Mouse (Mus musculus) hindbrain, embryonic 13.5 days (tissue): ENCODE results near the gene Polr3e. TPM values are rescaled to one million over a fixed set of nuclear protein-coding genes. Genes with fewer than 3 reads are reported as not detected.
"Not testable (repeated sequence)": the region's sequence is repeated elsewhere in the genome, so short reads cannot be mapped to it uniquely, and the experiment has no call there.

Experiments used
- ATAC-seq: fragments of 200-750 bp; cut with Nextera tagmentation; 2 replicates; pipeline ENCODE4 v1.8.0; 2017; ENCODE audit warnings: moderate TSS enrichment; ENCODE audit not compliant: low FRiP score
- H3K27ac ChIP-seq: fragments of 300-500 bp; sonication (generic); 2 replicates; pipeline ENCODE4 v1.5.1; 2015; ENCODE audit warnings: inconsistent platforms, mild to moderate bottlenecking, moderate library complexity
- H3K27me3 ChIP-seq: fragments of 300-500 bp; sonication (generic); 2 replicates; pipeline ENCODE4 v1.6.1; 2015; ENCODE audit warnings: mild to moderate bottlenecking, inconsistent platforms
- H3K36me3 ChIP-seq: fragments of 300-500 bp; sonication (generic); 2 replicates; pipeline ENCODE4 v1.6.1; 2015; ENCODE audit warnings: mild to moderate bottlenecking, inconsistent platforms
- H3K4me1 ChIP-seq: fragments of 300-500 bp; sonication (generic); replicated peaks from 2 replicates; pipeline ENCODE4 v1.6.1; 2015; ENCODE audit warnings: inconsistent platforms
- H3K4me2 ChIP-seq: fragments of 300-500 bp; sonication (generic); 2 replicates; pipeline ENCODE4 v1.6.1; 2015; ENCODE audit warnings: inconsistent platforms, mild to moderate bottlenecking, moderate library complexity
- H3K4me3 ChIP-seq: fragments of 300-500 bp; sonication (generic); 2 replicates; pipeline ENCODE4 v1.5.1; 2015; ENCODE audit warnings: mild to moderate bottlenecking, inconsistent platforms
- H3K9ac ChIP-seq: fragments of 300-500 bp; sonication (generic); 2 replicates; pipeline ENCODE4 v1.6.1; 2015; ENCODE audit warnings: mild to moderate bottlenecking, inconsistent platforms
- H3K9me3 ChIP-seq: fragments of 300-500 bp; sonication (generic); 2 replicates; pipeline ENCODE4 v1.6.1; 2016; ENCODE audit warnings: inconsistent platforms
- WGBS: fragments of 180-500 bp; shearing (Covaris S2); methylation state at CpG from one replicate; pipeline ENCODE4 v1.1.7; 2015; 5-methylcytosine and 5-hydroxymethylcytosine counted together
- polyA plus RNA-seq: library from polyadenylated mRNA; unstranded; fragments of >200 nt; fragmentation: Nextera tagmentation; extraction: Ambion mirVana; gene quantifications from 2 replicates; pipeline ENCODE4 v1.2.1, GENCODE M21; 2015

Polr3e gene
- polyA plus RNA-seq, 1 experiment from 2014 or later: 23.1 TPM

GRCm38 (mm10) chr7:120882674-120883073 lies 34.9 kb upstream of the Polr3e start:
- no peak for ATAC-seq
- no peak overlapping the region for H3K4me3 ChIP-seq
- H3K27me3 ChIP-seq: no peaks in the 10 kb centered on the region
- no peak overlapping the region for H3K4me2 ChIP-seq
- H3K27ac ChIP-seq: no peak overlapping the region
- no peaks in the 10 kb centered on the region for H3K4me1 ChIP-seq
- peaks cover 68% of the 10 kb centered on the region for H3K36me3 ChIP-seq
- WGBS: 89% methylated on average over 4 of the region's 4 CpGs
- no peaks in the 10 kb centered on the region for H3K9me3 ChIP-seq
- H3K9ac ChIP-seq: no peak overlapping the region

GRCm38 (mm10) chr7:120883523-120884290 lies 33.8 kb upstream of the Polr3e start:
- H3K9ac ChIP-seq: no peak overlapping the region
- H3K27ac ChIP-seq: no peak overlapping the region
- peaks cover 69% of the 10 kb centered on the region for H3K36me3 ChIP-seq
- H3K9me3 ChIP-seq: no peaks in the 10 kb centered on the region
- H3K4me3 ChIP-seq: no peak overlapping the region
- WGBS: 88% methylated on average over 4 of the region's 4 CpGs
- ATAC-seq: no peak
- H3K27me3 ChIP-seq: no peaks in the 10 kb centered on the region
- no peaks in the 10 kb centered on the region for H3K4me1 ChIP-seq
- H3K4me2 ChIP-seq: no peak overlapping the region

DNA sequence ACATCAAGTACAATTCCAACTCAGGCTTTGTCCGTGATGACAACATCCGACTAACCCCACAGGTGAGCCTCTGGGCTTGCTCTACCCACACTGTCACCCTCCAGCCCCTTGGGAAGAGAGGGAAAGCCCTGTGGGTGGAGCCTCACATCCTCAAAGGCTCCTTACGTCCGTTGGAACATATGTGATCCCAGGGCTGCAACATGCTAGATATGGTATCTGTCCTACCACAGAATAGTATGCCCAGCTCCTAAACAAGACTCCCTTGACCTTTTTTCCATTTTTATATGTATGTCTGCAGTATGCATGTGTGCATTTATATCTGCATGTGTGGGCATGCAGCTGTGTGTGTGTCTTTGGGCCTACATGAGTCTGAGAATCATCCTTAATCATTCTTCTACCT lies 32.8 kb upstream of the Polr3e start:
- Histone ChIP-seq H3K27ac (no peak overlapping the region), H3K4me2 (no peak overlapping the region), H3K9me3 (no peaks in the 10 kb centered on the region), H3K36me3 (peaks cover 75% of the 10 kb centered on the region), H3K4me3 (no peak overlapping the region), H3K27me3 (no peaks in the 10 kb centered on the region), H3K4me1 (no peaks in the 10 kb centered on the region), H3K9ac (no peak overlapping the region)
- 97% methylated on average over 4 of the region's 4 CpGs for WGBS
- ATAC-seq: no peak

DNA sequence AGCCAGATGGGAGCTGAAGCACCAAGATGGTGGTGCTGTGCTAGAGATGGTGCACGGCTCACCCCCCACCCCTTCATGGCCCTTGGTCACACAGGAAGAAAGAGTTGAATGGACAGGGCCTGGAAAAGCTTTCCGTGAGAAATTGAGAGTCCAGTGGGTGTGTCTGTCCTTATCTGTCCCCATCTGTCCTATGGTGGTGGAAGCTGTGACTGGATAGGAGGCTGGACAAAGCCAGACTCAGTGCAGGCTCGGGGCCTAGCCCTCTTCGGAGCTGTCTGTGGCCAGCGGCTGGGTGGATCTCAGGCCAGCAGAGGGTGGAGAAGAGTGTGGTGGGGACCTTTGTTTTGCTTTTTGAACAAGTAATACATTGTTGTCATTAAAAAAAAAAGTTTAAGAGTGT lies 24.4 kb upstream of the Polr3e start:
- WGBS: 81% methylated on average over 5 of the region's 5 CpGs
- H3K36me3 ChIP-seq: peaks cover 50% of the 10 kb centered on the region

DNA sequence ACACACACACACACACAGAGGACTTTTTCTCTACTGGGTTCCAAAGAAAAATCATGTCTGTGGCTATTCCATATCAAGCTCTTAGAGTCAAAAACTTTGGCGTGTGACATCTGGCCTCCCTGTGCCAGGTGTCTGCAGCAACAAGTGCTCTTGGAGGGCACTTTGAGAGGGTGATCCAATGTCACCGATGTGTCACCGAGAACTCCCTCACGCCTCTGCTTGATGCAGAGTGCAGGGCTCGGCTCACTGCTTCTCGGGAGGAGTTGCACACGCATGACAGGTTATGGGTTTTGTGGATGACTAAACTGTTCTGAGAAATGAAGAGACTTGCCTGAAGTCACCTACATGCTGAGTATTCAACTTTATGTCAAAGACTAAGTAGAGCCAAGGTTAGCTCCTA lies 20.5 kb upstream of the Polr3e start:
- no peak overlapping the region for H3K4me3 ChIP-seq
- no peak overlapping the region for H3K4me2 ChIP-seq
- H3K9ac ChIP-seq: no peak overlapping the region
- no peak for ATAC-seq
- no peaks in the 10 kb centered on the region for H3K9me3 ChIP-seq
- WGBS: 95% methylated on average over 7 of the region's 7 CpGs
- H3K36me3 ChIP-seq: peaks cover 42% of the 10 kb centered on the region
- 0 out of 2 replicates have a peak, but pooled peaks cover 4% of the 10 kb centered on the region for H3K4me1 ChIP-seq
- no peaks in the 10 kb centered on the region for H3K27me3 ChIP-seq
- no peak overlapping the region for H3K27ac ChIP-seq

More for the DNA sequence above, 24.4 kb upstream of the Polr3e start:
- Histone ChIP-seq H3K4me2 (no peak overlapping the region), H3K4me3 (no peak overlapping the region), H3K27me3 (no peaks in the 10 kb centered on the region), H3K4me1 (no peaks in the 10 kb centered on the region), H3K9me3 (no peaks in the 10 kb centered on the region), H3K27ac (no peak overlapping the region), H3K9ac (no peak overlapping the region)
- ATAC-seq: no peak

DNA sequence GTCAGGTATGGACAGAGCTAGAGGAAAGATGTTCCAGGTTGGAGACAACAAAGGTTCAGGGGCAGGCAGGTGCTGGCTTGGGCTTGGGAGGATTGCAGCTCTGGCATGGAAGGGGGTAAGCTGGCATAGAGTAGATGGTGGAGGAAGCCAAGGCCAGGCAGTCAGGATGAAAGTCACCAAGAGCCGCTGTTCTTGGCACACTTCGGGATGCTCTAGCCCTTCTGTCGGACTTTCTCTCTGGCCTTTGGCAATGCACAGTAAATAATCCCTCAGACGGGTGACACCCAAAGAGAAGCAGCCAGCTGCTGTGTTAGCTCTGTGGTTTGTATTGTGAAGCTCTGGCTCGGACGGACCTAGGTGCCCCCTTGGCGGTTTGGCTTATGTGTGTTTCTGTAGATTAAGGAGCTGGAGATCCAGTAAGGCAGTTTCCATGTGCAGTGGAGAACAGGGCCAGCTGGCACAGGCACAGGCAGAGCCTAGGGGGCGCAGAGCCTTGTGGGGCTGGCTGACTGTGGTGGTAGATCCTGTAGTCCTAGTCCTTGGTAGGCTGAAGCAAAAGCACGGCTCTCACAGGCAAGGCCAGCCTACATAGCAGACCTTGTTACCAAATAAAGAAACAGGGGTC lies 19.7 kb upstream of the Polr3e start:
- Histone ChIP-seq H3K4me1 (peaks cover 6% of the 10 kb centered on the region), H3K9ac (no peak overlapping the region), H3K4me3 (no peak overlapping the region), H3K27me3 (no peaks in the 10 kb centered on the region), H3K4me2 (no peak overlapping the region), H3K36me3 (peaks cover 39% of the 10 kb centered on the region), H3K27ac (no peak overlapping the region), H3K9me3 (no peaks in the 10 kb centered on the region)
- 91% methylated on average over 9 of the region's 9 CpGs for WGBS
- ATAC-seq: no peak

DNA sequence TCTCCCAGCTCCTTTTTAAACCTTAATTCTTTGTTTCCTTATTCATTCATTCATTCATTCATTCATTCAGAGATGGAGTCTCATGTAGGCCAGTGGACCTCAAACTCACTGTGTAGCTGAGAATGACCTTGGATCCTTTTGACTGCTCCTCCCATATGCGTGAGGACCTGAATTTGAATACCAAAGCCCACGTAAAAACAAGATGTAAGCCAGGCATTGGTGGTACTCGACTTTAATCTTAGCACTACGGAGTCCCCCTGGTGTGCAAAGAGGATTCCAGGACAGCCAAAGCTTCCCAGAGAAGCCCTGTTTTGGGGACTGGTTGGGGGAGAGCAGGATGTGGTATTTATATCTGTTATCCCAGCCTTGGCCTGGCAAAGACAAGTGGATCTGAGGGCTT lies 17.4 kb upstream of the Polr3e start:
- no peaks in the 10 kb centered on the region for H3K27me3 ChIP-seq
- no peak for ATAC-seq
- H3K27ac ChIP-seq: no peak overlapping the region
- H3K4me3 ChIP-seq: no peak overlapping the region
- H3K4me1 ChIP-seq: peaks cover 11% of the 10 kb centered on the region
- WGBS: 59% methylated on average over 4 of the region's 4 CpGs
- H3K9me3 ChIP-seq: no peaks in the 10 kb centered on the region
- H3K9ac ChIP-seq: no peak overlapping the region
- H3K4me2 ChIP-seq: no peak overlapping the region
- H3K36me3 ChIP-seq: peaks cover 28% of the 10 kb centered on the region

DNA sequence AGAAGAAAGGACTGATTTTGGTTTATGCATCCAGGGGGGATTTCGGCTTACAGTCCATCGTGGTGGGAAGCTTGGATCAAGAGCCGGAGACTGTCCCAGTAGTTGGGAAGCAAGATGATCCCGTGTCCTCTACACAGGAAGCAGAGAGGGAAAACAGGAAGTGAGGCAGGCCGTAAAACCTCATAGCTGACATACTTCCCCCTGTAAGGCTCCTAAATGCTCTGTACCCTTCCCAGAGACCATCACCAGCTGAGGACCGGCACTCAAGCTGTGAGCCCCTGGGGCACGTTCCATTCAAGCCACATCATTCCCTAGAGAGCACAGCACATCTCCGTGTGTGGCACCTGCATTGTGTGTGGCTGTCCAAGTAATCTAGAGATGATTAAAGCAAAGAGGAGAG lies 15.8 kb upstream of the Polr3e start:
- WGBS: 47% methylated on average over 8 of the region's 8 CpGs
- Histone ChIP-seq H3K27me3 (no peaks in the 10 kb centered on the region), H3K4me3 (no peak overlapping the region), H3K9me3 (no peaks in the 10 kb centered on the region), H3K36me3 (peaks cover 23% of the 10 kb centered on the region), H3K4me2 (no peak overlapping the region), H3K27ac (no peak overlapping the region), H3K9ac (no peak overlapping the region), H3K4me1 (peaks cover 11% of the 10 kb centered on the region)
- ATAC-seq: no peak

- Histone ChIP-seq H3K27me3 (no peaks in the 10 kb centered on the region), H3K4me1 (peaks cover 11% of the 10 kb centered on the region), H3K36me3 (peaks cover 23% of the 10 kb centered on the region), H3K27ac (no peak overlapping the region), H3K4me3 (no peak overlapping the region), H3K9me3 (no peaks in the 10 kb centered on the region), H3K4me2 (no peak overlapping the region), H3K9ac (no peak overlapping the region)
- no peak for ATAC-seq
- 35% methylated on average over 3 of the region's 3 CpGs for WGBS
Measured at GRCm38 (mm10) chr7:120902931-120903330, 14.6 kb upstream of the Polr3e start.

GRCm38 (mm10) chr7:120910172-120910571 lies 7.4 kb upstream of the Polr3e start:
- not testable (repeated sequence) for H3K4me2 ChIP-seq, H3K4me1 ChIP-seq, H3K9ac ChIP-seq, H3K4me3 ChIP-seq, ATAC-seq, H3K27ac ChIP-seq, H3K9me3 ChIP-seq, H3K27me3 ChIP-seq, H3K36me3 ChIP-seq
- WGBS: 72% methylated on average over 3 of the region's 3 CpGs

DNA sequence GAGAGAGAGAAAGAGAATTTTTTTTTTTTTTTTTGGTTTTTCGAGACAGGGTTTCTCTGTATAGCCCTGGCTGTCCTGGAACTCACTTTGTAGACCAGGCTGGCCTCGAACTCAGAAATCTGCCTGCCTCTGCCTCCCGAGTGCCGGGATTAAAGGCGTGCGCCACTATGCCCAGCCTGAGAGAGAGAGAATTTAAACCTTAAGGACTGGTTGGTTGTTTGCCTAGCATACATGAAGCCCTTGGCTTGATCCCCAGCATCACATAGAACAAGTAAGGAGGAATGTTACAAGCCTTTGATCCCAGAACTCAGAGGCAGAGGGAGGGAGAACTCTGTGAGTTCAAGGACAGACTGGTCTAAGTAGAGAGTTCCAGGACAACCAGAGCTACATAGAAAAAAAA lies 6.3 kb upstream of the Polr3e start:
- ATAC-seq, H3K36me3 ChIP-seq: not testable (repeated sequence)
- 91% methylated on average over 6 of the region's 6 CpGs for WGBS

GRCm38 (mm10) chr7:120913332-120913731 lies 4.2 kb upstream of the Polr3e start:
- Histone ChIP-seq H3K4me1 (0 out of 2 replicates have a peak, but pooled peaks cover under 1% of the 10 kb centered on the region), H3K27ac (no peak overlapping the region), H3K36me3 (no peaks in the 10 kb centered on the region), H3K27me3 (no peaks in the 10 kb centered on the region), H3K4me3 (no peak overlapping the region), H3K4me2 (no peak overlapping the region), H3K9me3 (no peaks in the 10 kb centered on the region), H3K9ac (no peak overlapping the region)
- 41% methylated on average over 1 of the region's 1 CpGs for WGBS
- ATAC-seq: no peak

More for the DNA sequence above, 6.3 kb upstream of the Polr3e start:
- not testable (repeated sequence) for H3K27ac ChIP-seq, H3K27me3 ChIP-seq, H3K4me3 ChIP-seq, H3K9me3 ChIP-seq, H3K9ac ChIP-seq, H3K4me2 ChIP-seq, H3K4me1 ChIP-seq
